Mouse (Mus musculus): Measurements from ENCODE around the gene A430005L14Rik.
"Not testable (repeated sequence)": the region's sequence is repeated elsewhere in the genome, so short reads cannot be mapped to it uniquely, and the experiment has no call there.

A430005L14Rik gene

DNA sequence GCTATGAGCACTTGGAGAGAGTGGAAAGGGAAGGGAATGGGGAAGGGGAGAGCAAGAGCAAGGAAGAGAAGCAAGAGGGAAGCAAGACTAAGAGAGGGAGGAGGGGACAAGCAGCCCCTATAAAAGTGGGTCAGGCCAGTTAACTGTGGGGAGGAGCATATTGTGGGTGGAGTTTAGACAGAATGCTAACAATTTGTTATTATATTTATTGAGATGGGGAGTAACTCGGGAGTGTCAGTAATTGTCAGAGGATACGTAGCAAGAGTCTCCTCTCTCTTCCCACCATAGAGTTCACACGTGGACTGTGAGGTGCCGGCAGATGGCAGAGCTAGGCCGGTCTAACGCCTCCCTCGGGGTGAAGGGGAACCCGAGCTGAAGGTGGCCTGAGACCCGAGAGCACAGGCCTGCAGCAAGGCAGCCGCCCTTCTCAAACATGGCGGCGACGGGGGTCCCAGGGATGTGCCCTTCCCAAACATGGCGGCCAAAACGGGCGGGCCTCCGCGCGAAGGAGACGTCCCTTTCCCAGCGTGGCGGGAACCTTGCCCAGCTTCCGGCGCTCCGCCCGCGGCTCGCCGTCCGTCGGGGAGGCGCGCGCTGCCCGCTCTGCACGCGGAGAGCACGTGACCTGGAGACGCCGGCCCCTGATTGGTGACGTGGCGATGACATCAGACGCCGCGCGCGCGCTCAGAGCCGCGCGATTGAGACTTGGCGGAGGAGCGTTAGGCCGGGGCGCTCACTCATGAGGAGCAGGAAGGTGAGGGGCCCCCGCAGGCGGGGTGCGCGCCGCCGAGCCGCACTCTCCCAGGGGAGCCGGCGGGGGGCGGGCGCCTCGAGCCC lies at the start of gene A430005L14Rik:
TSS of gene A430005L14Rik (plus strand) at position 669 of the 837 bp plus-strand sequence.
- DNase-seq (ENCODE audit: low spot score in 2 of 2) = peak; percentile 97

DNA sequence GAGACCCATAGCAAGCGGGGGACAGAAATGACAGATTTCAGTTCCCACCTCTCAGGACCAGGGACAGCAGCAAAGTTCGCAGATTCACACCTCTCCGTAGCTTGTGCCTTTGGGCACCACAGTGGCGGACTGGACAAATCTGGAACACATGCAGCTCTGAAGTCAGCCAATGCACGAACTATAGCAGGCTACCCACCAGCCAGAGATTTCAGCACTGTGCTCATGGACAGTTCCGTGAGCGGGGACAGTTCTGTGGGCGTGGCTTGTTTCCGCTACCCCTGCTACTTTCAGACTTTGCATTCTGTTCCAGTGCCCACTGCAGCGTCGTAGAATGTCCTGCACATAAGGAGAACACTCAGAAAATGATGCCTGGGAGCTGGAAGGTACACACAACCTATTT lies 49.5 kb upstream of the A430005L14Rik start:
- DNase-seq (ENCODE audit: low spot score in 2 of 2) = no peak

DNA sequence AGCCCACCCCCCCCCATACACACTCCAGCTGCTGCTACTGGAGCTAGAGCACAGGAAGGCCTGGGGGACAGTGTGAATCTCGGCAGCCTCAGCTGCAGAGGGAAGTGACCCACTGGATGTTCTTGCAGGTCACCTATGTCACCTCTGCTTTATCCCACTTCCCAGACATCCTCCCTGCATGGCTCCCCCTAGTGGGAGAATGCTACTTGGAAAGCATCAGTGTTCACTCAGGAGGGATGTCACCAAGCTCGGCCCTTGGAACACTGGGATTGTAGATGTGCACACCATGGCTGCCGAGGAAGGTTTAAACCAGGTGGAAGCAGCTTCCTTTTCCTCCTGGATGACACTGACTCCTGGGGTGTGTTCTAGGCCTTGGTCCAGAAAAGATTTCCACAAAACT lies 43.4 kb upstream of the A430005L14Rik start:
- DNase-seq (ENCODE audit: low spot score in 2 of 2) = no peak

DNA sequence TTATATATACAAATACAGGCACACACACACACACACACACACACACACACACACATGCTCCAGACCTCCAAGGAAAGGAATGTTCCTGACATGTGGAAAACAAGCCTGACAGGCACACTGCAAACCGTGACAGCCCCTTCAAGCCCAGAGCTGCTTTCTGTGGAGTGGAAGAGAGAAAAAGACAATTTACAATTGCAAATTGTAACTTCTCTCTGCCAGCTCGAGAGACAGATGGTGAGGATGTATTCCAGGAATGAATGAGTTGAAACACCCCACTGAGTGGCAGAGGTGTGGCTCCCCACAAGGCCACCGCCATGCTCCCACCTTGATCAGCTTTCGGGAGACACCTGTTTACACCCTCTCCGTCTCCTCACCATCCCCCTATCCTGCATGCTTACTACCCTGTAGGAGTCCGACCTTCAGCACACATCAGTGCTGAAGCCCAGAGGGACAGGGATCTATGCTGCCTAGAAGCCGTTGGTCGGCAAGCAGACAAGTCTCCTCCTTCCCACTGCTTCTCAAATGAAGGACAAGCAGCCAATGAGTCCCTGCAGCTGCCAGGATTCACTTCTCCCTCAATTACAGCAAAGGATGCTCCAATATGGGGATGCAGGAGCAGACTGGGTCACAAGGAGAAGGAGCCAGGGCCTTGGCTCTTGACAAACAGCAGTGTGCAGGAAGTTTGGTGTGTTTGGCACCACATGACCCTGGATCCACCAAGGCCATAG lies 39.1 kb upstream of the A430005L14Rik start:
- DNase-seq (ENCODE audit: low spot score in 2 of 2) = no peak

GRCm38 (mm10) chr4:153920517-153921233 lies 36.4 kb upstream of the A430005L14Rik start:
- no peak for DNase-seq (ENCODE audit: low spot score in 2 of 2)

DNA sequence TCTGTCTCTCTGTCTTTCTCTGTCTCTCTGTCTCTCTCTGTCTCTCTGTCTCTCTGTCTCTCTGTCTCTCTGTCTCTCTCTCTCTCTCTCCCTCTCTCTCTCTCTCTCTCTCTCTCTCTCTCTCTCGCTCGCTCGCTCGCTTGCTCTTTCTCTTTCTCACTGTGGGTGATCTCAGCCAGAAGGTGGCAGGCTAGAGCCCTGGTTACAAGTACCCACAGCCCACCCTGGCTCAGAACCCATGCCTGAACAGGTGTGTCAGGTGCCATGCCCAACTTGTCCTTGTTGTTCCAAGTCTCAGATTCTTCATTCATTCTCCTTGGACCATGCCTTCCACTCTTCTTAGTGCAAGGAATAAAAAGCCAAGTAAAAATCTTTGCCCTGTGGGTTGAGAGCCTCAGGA lies 34.9 kb upstream of the A430005L14Rik start:
- DNase-seq (ENCODE audit: low spot score in 2 of 2) = not testable (repeated sequence)

DNA sequence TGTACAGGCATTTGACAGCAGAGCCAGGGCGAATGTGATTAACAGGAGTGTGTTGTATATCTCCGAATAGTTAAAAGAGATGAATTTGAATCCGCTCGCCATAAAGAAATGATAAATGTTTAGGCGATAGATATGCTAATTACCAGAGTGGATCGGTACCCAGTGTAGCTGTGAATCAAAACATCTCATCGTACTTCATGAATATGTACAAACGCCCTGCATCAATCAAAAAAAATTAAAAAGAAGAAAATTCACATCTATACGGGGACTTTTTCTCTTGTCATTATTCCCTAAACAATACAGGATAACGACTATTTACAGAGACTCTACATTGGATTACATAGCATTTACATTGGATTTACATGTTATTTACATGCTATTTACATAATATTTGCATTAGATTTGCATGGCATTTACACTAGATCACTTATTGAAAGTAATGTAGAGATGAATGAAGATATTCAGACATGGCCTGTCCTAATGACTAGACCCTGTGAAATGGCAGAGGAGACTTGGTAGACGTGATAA lies 28.2 kb upstream of the A430005L14Rik start:
- no peak for DNase-seq (ENCODE audit: low spot score in 2 of 2)

GRCm38 (mm10) chr4:153929425-153929824 lies 27.6 kb upstream of the A430005L14Rik start:
- no peak for DNase-seq (ENCODE audit: low spot score in 2 of 2)

GRCm38 (mm10) chr4:153929921-153930320 lies 27.1 kb upstream of the A430005L14Rik start:
- no peak for DNase-seq (ENCODE audit: low spot score in 2 of 2)

GRCm38 (mm10) chr4:153943243-153943642 lies 13.8 kb upstream of the A430005L14Rik start:
- no peak for DNase-seq (ENCODE audit: low spot score in 2 of 2)

DNA sequence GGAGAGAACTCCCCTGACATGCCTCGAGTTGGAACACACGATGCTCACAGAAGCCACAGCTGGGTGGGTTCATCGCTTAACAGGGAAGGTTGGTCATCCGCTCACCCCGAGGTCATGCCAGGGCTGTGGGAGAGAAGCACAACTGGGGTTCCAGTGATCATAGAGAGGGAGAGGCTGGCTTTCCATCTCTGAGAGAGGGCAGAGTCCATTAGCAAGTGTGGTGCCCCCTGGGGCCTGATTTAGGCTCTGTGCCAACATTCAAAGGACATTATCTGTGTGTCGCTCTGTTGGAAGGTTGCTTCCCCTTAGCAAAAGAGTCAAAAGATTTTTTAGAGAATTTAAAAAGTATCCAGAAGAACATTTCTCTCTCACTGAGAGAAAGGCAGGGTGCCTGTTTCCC lies 12.8 kb upstream of the A430005L14Rik start:
- DNase-seq (ENCODE audit: low spot score in 2 of 2) = no peak

- no peak for DNase-seq (ENCODE audit: low spot score in 2 of 2)
Observed at GRCm38 (mm10) chr4:153945741-153946140, 11.3 kb upstream of the A430005L14Rik start.

DNA sequence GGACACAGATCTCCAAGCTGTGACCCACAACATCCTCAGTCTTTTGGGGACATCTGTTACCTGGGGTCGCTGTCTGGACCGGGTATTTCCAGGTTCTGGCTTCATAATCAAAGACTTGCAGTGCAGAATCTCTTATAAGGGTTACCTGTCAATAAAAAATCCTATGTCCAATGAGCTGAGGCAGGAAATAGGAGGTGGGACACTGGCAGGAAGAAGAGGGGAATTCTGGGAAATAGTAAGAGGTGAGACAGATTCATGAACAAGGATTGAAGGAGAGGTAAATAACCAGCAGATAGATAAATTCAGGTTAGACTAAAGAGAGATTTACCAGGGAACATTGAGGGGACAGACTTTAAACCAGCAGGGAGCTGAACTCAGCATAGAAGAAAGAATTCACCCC lies 6.7 kb upstream of the A430005L14Rik start:
- no peak for DNase-seq (ENCODE audit: low spot score in 2 of 2)

- DNase-seq (ENCODE audit: low spot score in 2 of 2) = no peak
Observed at GRCm38 (mm10) chr4:153951150-153951549, 5.9 kb upstream of the A430005L14Rik start.

DNA sequence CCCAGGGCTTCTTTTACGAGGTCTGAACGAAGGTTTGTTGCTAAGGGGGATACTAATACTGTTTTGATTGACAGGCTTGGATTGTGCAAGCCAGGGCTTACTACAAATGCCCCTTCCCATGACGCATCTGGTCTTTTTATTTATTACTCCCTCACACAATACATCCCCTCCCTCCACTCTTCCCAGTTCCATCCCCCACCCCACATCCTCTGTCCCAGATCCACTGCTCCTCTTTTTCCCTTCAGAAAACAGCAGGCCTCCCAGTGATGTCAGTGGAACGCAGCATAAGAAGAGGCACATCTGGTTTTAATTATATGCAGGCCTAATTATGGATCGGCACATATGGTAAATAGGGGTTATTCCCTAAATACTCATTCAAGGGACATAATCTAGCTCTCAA lies 5.3 kb upstream of the A430005L14Rik start:
- no peak for DNase-seq (ENCODE audit: low spot score in 2 of 2)

- DNase-seq (ENCODE audit: low spot score in 2 of 2) = no peak
Observed at GRCm38 (mm10) chr4:153955651-153956050, 1.4 kb upstream of the A430005L14Rik start.

DNA sequence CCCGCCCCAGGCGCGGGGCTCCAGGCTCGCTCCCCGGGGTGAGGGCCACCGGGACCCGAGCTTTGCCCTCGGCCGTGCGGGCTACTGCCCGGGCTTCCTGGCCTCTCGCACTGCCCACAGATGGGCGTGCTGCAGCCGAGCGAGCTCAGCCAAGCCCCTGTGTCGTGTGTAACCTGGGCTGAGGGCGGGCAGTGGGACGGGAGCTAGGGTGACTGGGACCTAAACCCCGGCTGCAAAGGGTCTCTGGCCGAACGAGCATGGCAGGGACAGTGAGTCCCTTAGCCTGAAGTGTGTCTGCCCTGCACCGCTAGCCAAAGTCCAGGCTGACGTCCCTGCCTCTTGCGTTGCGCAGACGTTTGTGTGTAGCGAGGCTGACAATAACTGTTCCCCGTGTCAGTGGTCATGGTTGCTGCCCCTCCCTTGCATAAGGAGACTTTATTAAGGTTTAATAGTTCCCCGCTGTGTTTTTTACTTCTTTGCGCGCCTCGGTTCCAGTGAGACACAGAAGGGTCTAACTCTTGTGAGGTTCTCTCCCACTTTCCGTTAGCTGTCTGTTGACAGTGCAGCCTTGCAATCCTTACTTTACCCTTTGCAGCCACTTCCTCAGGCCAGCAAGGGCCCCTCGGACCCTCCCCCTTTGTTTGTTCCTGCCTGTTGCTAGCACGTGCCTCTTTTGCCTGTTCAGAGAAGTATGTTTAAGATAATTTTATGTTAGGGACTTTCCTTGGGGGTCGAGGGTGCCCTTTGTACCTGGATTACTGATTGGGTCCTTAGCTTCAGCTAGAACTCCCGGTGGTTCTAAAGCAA lies 610 bp downstream of the A430005L14Rik start:
- DNase-seq (ENCODE audit: low spot score in 2 of 2) = no peak

DNA sequence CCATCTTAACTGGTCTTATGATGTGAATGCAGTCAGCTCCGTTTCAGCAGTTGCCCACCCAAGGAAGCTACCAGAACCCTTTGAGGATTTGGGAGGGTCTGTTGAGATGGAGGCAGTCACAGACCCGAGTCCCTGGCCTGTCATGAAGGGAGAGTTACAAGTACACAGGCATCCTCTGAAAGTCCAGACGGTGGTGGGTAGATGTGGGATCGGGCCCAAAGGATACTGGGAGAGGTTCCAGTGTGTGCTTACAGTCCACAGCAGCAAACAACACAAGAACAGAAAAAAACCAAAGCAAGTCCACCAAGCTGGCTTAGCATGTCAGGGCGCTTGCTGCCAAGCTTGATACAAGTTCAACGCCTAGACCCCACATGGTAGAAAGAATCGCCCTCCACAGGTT lies 5.6 kb downstream of the A430005L14Rik start:
- no peak for DNase-seq (ENCODE audit: low spot score in 2 of 2)

GRCm38 (mm10) chr4:153966651-153967050 lies 9.6 kb downstream of the A430005L14Rik start:
- no peak for DNase-seq (ENCODE audit: low spot score in 2 of 2)

- DNase-seq (ENCODE audit: low spot score in 2 of 2) = no peak
Observed at GRCm38 (mm10) chr4:153967556-153967955, 10.5 kb downstream of the A430005L14Rik start.

GRCm38 (mm10) chr4:153968063-153968462 lies 11.0 kb downstream of the A430005L14Rik start:
- DNase-seq (ENCODE audit: low spot score in 2 of 2) = no peak
